Mouse (Mus musculus) neural tube, embryonic 11.5 days (tissue): ENCODE measurements around the gene Sept11. TPM values are rescaled to one million over a fixed set of nuclear protein-coding genes. Genes with fewer than 3 reads are reported as not detected.

Source experiments
- ATAC-seq: fragments of 200-750 bp; cut with Nextera tagmentation; 2 replicates; pipeline ENCODE4 v1.8.0; 2017; ENCODE audit warnings: moderate number of reproducible peaks, mild to moderate bottlenecking, moderate TSS enrichment, moderate library complexity; ENCODE audit not compliant: insufficient read depth, low FRiP score, low TSS enrichment
- DNase-seq: peaks from one replicate; pipeline ENCODE4 v3.0.0-alpha.2; 2015; ENCODE audit warnings: low spot score
- H3K27ac ChIP-seq: fragments of 300-500 bp; sonication (generic); 2 replicates; pipeline ENCODE4 v1.5.1; 2014; ENCODE audit warnings: low read depth, mild to moderate bottlenecking, low read length
- H3K27me3 ChIP-seq: fragments of 300-500 bp; sonication (generic); 2 replicates; pipeline ENCODE4 v1.6.1; 2014; ENCODE audit warnings: mild to moderate bottlenecking, low read length, mixed read lengths; ENCODE audit not compliant: control insufficient read depth, insufficient read depth
- H3K36me3 ChIP-seq: fragments of 300-500 bp; sonication (generic); 2 replicates; pipeline ENCODE4 v1.6.1; 2014; ENCODE audit warnings: mild to moderate bottlenecking, low read length, moderate library complexity, mixed read lengths; ENCODE audit not compliant: control insufficient read depth, insufficient read depth
- H3K4me1 ChIP-seq: fragments of 300-500 bp; sonication (generic); 2 replicates; pipeline ENCODE4 v1.6.1; 2014; ENCODE audit warnings: low read length, mixed read lengths; ENCODE audit not compliant: control insufficient read depth, insufficient read depth
- H3K4me2 ChIP-seq: fragments of 300-500 bp; sonication (generic); 2 replicates; pipeline ENCODE4 v1.6.1; 2014; ENCODE audit warnings: low read depth, mild to moderate bottlenecking, moderate library complexity
- H3K4me3 ChIP-seq: fragments of 300-500 bp; sonication (generic); 2 replicates; pipeline ENCODE4 v1.5.1; 2014; ENCODE audit warnings: low read depth, low read length
- H3K9ac ChIP-seq: fragments of 300-500 bp; sonication (generic); 2 replicates; pipeline ENCODE4 v1.6.1; 2014; ENCODE audit warnings: mild to moderate bottlenecking, low read length
- H3K9me3 ChIP-seq: fragments of 300-500 bp; sonication (generic); 2 replicates; pipeline ENCODE4 v1.6.1; 2016; ENCODE audit warnings: low read length; ENCODE audit not compliant: control insufficient read depth
- WGBS: fragments of 180-500 bp; shearing (Covaris S2); extraction: QIAGEN DNeasy Blood & Tissue Kit; methylation state at CpG from one replicate; pipeline ENCODE4 v1.1.7; 2014; 5-methylcytosine and 5-hydroxymethylcytosine counted together
- polyA plus RNA-seq: library from polyadenylated mRNA; unstranded; fragments of >200 nt; fragmentation: Nextera tagmentation; extraction: Ambion mirVana; gene quantifications from 2 replicates; pipeline ENCODE4 v1.2.1, GENCODE M21; 2014

The Sept11 gene
- polyA plus RNA-seq, 1 experiment from 2014 or later = 276 TPM

DNA sequence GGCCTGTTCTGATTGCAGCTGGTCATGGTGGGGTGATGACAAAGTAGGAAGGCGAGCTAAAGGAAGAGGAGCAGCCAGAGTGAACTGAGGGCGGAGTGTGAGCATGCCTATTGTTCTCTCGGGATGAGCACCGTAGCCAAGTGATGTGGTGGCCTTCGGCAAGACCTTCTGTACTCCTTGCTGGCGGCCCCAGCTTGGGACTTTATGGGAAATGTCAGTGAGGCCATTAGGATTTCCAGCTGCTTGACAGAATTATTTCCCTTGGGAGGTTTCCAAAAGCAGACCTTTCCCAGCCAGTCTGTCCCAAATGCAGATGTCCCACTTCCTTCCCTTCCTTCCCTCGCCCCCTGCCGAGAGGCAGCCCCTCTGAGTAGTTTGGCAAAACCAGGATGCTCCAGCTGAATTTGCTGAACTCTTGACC lies 8.1 kb downstream of the Sept11 start:
- no peak overlapping the region for H3K9ac ChIP-seq
- WGBS = 22% methylated on average over 8 of the region's 8 CpGs
- H3K27me3 ChIP-seq = no peaks in the 10 kb centered on the region
- no peaks in the 10 kb centered on the region for H3K9me3 ChIP-seq
- ATAC-seq (no peak), DNase-seq (no peak)
- H3K4me1 ChIP-seq = peaks cover 32% of the 10 kb centered on the region
- H3K4me2 ChIP-seq = no peak overlapping the region
- H3K36me3 ChIP-seq = no peaks in the 10 kb centered on the region
- no peak overlapping the region for H3K4me3 ChIP-seq
- no peak overlapping the region for H3K27ac ChIP-seq

DNA sequence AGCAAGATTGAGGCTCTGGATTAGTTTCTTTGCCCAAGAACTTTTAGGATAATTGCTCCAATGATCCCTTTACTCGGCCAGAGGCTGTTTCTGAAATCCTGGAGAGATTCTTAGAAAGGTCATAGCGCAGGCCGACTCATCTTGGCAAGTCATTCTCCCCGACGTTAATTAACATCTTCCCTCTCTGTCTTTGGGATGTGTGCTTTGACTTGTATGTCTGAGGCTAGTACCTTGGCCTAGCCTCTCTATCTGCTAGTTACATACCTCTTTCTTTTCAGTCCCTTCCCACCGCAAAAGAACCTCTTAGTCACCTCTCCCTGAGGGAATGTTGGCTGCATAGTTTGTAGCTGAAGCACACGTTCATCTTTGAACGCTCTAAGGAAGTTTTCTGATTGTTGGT lies 10.4 kb downstream of the Sept11 start:
- H3K9ac ChIP-seq = no peak overlapping the region
- no peaks in the 10 kb centered on the region for H3K9me3 ChIP-seq
- no peak overlapping the region for H3K27ac ChIP-seq
- ATAC-seq = no peak
- WGBS = 88% methylated on average over 8 of the region's 8 CpGs
- H3K4me1 ChIP-seq = peaks cover 13% of the 10 kb centered on the region
- no peak overlapping the region for H3K4me2 ChIP-seq
- H3K36me3 ChIP-seq = no peaks in the 10 kb centered on the region
- DNase-seq = no peak
- H3K27me3 ChIP-seq = no peaks in the 10 kb centered on the region
- H3K4me3 ChIP-seq = no peak overlapping the region

DNA sequence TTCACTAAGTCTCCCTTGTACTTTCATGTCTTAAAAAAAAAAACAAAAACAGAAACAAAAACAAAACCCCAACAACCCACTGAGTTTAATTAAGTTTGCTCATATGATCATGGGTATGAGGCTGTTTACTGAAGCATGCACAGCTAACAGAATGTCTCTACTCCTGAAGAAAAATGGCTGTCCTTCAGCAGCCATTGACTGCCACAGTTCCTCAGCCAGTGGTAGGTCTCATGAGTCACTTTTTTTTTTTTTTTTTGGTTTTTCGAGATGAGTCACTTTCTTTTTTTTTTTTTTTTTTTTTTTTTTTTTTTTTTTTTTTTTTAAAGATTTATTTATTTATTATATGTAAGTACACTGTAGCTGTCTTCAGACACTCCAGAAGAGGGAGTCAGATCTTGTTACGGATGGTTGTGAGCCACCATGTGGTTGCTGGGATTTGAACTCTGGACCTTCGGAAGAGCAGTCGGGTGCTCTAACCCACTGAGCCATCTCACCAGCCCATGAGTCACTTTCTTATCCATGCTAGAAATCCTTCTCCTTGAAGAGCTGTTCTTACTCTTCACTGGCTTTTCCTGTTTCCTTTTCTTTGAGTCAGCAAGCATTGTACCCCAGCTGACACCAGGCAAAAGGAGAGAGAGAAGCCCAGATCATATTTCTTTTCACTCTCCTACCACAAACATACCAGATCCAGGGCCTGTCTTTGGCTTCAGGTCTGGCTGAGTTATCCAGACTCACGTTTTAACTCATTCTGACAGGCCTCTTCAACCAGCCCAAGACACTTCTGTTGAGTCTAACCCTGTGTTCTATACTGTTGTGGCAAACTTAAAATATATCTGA lies 12.0 kb downstream of the Sept11 start:
- WGBS = 80% methylated on average over 4 of the region's 5 CpGs
- no peaks in the 10 kb centered on the region for H3K27me3 ChIP-seq
- H3K4me3 ChIP-seq = no peak overlapping the region
- no peak overlapping the region for H3K4me2 ChIP-seq
- no peaks in the 10 kb centered on the region for H3K9me3 ChIP-seq
- no peak overlapping the region for H3K27ac ChIP-seq
- H3K9ac ChIP-seq = no peak overlapping the region
- H3K36me3 ChIP-seq = no peaks in the 10 kb centered on the region; the same call in 1 of the 2 replicates
- no peak for ATAC-seq
- DNase-seq = no peak
- H3K4me1 ChIP-seq = peaks cover 13% of the 10 kb centered on the region

DNA sequence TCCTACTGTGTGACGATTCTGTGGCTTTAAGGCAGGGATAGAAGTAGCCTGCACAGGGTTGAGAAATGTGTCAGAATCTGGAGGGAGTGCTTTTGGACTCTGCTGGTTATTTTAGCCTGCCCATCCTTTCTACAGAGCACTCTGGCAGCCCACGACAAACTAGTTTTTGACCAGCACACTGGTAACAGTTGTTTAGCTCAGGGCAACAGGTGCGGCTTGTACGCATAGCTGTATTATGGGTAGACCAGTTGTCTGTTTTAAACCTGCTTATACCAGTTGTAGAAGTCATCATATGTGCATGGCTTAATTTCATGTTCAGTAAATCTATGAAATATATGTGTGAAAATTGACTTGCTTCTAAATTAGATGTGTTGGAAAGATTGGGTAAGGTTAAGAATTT lies 12.8 kb downstream of the Sept11 start:
- H3K4me2 ChIP-seq = no peak overlapping the region
- WGBS = 92% methylated on average over 4 of the region's 4 CpGs
- ATAC-seq (no peak), DNase-seq (no peak)
- H3K9ac ChIP-seq = no peak overlapping the region
- no peaks in the 10 kb centered on the region for H3K9me3 ChIP-seq
- no peaks in the 10 kb centered on the region for H3K27me3 ChIP-seq
- no peak overlapping the region for H3K4me3 ChIP-seq
- no peaks in the 10 kb centered on the region; the same call in 1 of the 2 replicates for H3K36me3 ChIP-seq
- H3K4me1 ChIP-seq = peaks cover 8% of the 10 kb centered on the region; the same call in 1 of the 2 replicates
- no peak overlapping the region for H3K27ac ChIP-seq

- 88% methylated on average over 4 of the region's 4 CpGs for WGBS
These were observed 15.5 kb downstream of the Sept11 start for GRCm38 (mm10) chr5:93108703-93109102.

DNA sequence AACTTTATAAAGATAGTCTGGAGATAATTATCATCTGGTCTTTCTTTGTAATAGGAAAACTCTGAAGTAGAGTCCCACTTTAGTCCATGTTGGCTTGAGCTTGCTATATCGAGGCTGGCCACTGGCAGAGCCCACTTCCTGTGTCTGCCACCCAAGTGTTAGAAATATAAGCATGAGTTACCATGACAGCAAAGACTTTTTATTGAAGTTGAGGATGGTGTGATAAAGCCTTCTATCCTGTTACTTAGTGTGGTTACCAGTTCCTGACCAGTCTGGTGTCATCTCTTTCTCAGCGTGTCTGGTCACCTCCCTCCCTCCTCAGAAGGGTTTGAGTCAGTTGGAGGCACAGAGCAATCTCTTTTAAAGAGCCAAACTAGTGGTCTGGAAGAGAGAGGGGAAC lies 16.3 kb downstream of the Sept11 start:
- ATAC-seq = no peak
- no peaks in the 10 kb centered on the region; the same call in 1 of the 2 replicates for H3K36me3 ChIP-seq
- no peak overlapping the region for H3K27ac ChIP-seq
- WGBS = 88% methylated on average over 2 of the region's 2 CpGs
- no peaks in the 10 kb centered on the region for H3K27me3 ChIP-seq
- no peaks in the 10 kb centered on the region for H3K9me3 ChIP-seq
- H3K4me1 ChIP-seq = no peaks in the 10 kb centered on the region
- H3K9ac ChIP-seq = no peak overlapping the region
- no peak overlapping the region for H3K4me3 ChIP-seq
- no peak overlapping the region for H3K4me2 ChIP-seq
- no peak for DNase-seq

More at GRCm38 (mm10) chr5:93108703-93109102, 15.5 kb downstream of the Sept11 start:
- H3K9ac ChIP-seq = no peak overlapping the region
- no peaks in the 10 kb centered on the region for H3K27me3 ChIP-seq
- no peak overlapping the region for H3K4me3 ChIP-seq
- H3K4me1 ChIP-seq = no peaks in the 10 kb centered on the region
- no peaks in the 10 kb centered on the region; the same call in 1 of the 2 replicates for H3K36me3 ChIP-seq
- H3K4me2 ChIP-seq = no peak overlapping the region
- H3K27ac ChIP-seq = no peak overlapping the region
- DNase-seq = no peak
- no peaks in the 10 kb centered on the region for H3K9me3 ChIP-seq
- ATAC-seq = no peak

DNA sequence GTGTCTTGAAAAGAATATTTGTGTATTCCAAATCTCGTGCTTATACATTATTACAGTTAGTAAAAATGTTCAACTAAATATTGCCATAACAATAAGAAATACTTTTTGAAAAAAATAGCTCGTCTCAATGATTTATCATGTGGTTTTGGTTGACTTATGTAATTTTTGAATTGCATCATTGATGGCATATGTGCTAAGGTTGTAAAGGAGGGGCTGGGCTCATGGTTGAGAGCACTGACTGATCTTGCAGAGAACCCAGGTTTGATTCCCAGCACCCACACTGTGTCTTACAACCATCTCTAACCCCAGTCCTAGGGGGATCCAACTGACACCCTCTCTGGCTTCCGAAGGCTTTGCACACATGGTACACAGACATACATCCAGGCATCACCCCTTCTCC lies 19.1 kb downstream of the Sept11 start:
- H3K27ac ChIP-seq = no peak overlapping the region
- H3K4me3 ChIP-seq = no peak overlapping the region
- no peak overlapping the region for H3K4me2 ChIP-seq
- H3K9me3 ChIP-seq = no peaks in the 10 kb centered on the region
- no peaks in the 10 kb centered on the region for H3K4me1 ChIP-seq
- DNase-seq = no peak
- no peaks in the 10 kb centered on the region; the same call in 1 of the 2 replicates for H3K36me3 ChIP-seq
- no peak for ATAC-seq
- H3K9ac ChIP-seq = no peak overlapping the region
- 94% methylated on average over 3 of the region's 3 CpGs for WGBS
- H3K27me3 ChIP-seq = no peaks in the 10 kb centered on the region

- no peaks in the 10 kb centered on the region for H3K4me1 ChIP-seq
- no peak overlapping the region for H3K4me2 ChIP-seq
- no peaks in the 10 kb centered on the region for H3K27me3 ChIP-seq
- H3K4me3 ChIP-seq = no peak overlapping the region
- H3K9me3 ChIP-seq = no peaks in the 10 kb centered on the region
- 88% methylated on average over 5 of the region's 5 CpGs for WGBS
- H3K27ac ChIP-seq = no peak overlapping the region
- no peak for ATAC-seq
- H3K36me3 ChIP-seq = no peaks in the 10 kb centered on the region; the same call in 1 of the 2 replicates
- DNase-seq = no peak
- H3K9ac ChIP-seq = no peak overlapping the region
These were observed 20.3 kb downstream of the Sept11 start for GRCm38 (mm10) chr5:93113517-93113916.

- no peak overlapping the region for H3K9ac ChIP-seq
- H3K27ac ChIP-seq = no peak overlapping the region
- no peaks in the 10 kb centered on the region; the same call in 1 of the 2 replicates for H3K36me3 ChIP-seq
- no peaks in the 10 kb centered on the region for H3K27me3 ChIP-seq
- no peak overlapping the region for H3K4me2 ChIP-seq
- ATAC-seq = no peak
- no peaks in the 10 kb centered on the region for H3K9me3 ChIP-seq
- no peaks in the 10 kb centered on the region for H3K4me1 ChIP-seq
- DNase-seq = no peak
- no peak overlapping the region for H3K4me3 ChIP-seq
- WGBS = 65% methylated on average over 6 of the region's 6 CpGs
These were observed 21.3 kb downstream of the Sept11 start for GRCm38 (mm10) chr5:93114515-93114914.
